Mouse (Mus musculus): Measurements from ENCODE around the gene Sema4c. TPM values are rescaled to one million over a fixed set of nuclear protein-coding genes. Genes with fewer than 3 reads are reported as not detected.

The Sema4c gene
- polyA plus RNA-seq, 1 experiment from 2014 or later: 3.3 TPM

- Histone ChIP-seq H3K27me3 (ENCODE audit: control insufficient read depth, insufficient read depth, low read length) (peaks cover 5% of the 10 kb centered on the region; the same call in 1 of the 2 replicates), H3K4me2 (ENCODE audit: low read depth, low read length, severe bottlenecking) (no peak overlapping the region), H3K9me3 (ENCODE audit: control insufficient read depth, low read length) (no peaks in the 10 kb centered on the region), H3K9ac (ENCODE audit: low read length) (no peak overlapping the region), H3K4me3 (ENCODE audit: low read depth, low read length) (no peak overlapping the region), H3K4me1 (replicated peaks; ENCODE audit: control insufficient read depth, insufficient read depth, low read length) (peaks cover 10% of the 10 kb centered on the region), H3K27ac (ENCODE audit: low read depth, low read length) (no peak overlapping the region), H3K36me3 (ENCODE audit: control insufficient read depth, insufficient read depth, low read length) (no peaks in the 10 kb centered on the region)
- no peak for ATAC-seq (replicated peaks; ENCODE audit: low FRiP score)
- no peak for DNase-seq (ENCODE audit: low spot score)
- 77% methylated on average over 8 of the region's 8 CpGs for WGBS
Observed at GRCm38 (mm10) chr1:36582211-36582610, 24.1 kb upstream of the Sema4c start.

- H3K9me3 ChIP-seq (ENCODE audit: control insufficient read depth, low read length): no peaks in the 10 kb centered on the region
- 36% methylated on average over 5 of the region's 5 CpGs for WGBS
- H3K9ac ChIP-seq (ENCODE audit: low read length): no peak overlapping the region
- peaks cover 5% of the 10 kb centered on the region; the same call in 1 of the 2 replicates for H3K27me3 ChIP-seq (ENCODE audit: control insufficient read depth, insufficient read depth, low read length)
- no peaks in the 10 kb centered on the region for H3K36me3 ChIP-seq (ENCODE audit: control insufficient read depth, insufficient read depth, low read length)
- no peak overlapping the region for H3K4me3 ChIP-seq (ENCODE audit: low read depth, low read length)
- peak overlapping the region; percentile 74 for H3K27ac ChIP-seq (ENCODE audit: low read depth, low read length)
- H3K4me2 ChIP-seq (ENCODE audit: low read depth, low read length, severe bottlenecking): no peak overlapping the region
- H3K4me1 ChIP-seq (replicated peaks; ENCODE audit: control insufficient read depth, insufficient read depth, low read length): peaks cover 10% of the 10 kb centered on the region
- DNase-seq (ENCODE audit: low spot score) (no peak), ATAC-seq (replicated peaks; ENCODE audit: low FRiP score) (no peak)
Observed at GRCm38 (mm10) chr1:36581260-36581659, 23.1 kb upstream of the Sema4c start.

GRCm38 (mm10) chr1:36580384-36581207 is 22.4 kb upstream of the Sema4c start:
- peak overlapping the region; percentile 5; the same call in 1 of the 2 replicates for H3K4me3 ChIP-seq (ENCODE audit: low read depth, low read length)
- peak overlapping the region; percentile 39 for H3K4me2 ChIP-seq (ENCODE audit: low read depth, low read length, severe bottlenecking)
- ATAC-seq (replicated peaks; ENCODE audit: low FRiP score) (peak; percentile 87), DNase-seq (ENCODE audit: low spot score) (peak; percentile 82)
- peaks cover 5% of the 10 kb centered on the region; the same call in 1 of the 2 replicates for H3K27me3 ChIP-seq (ENCODE audit: control insufficient read depth, insufficient read depth, low read length)
- H3K36me3 ChIP-seq (ENCODE audit: control insufficient read depth, insufficient read depth, low read length): no peaks in the 10 kb centered on the region
- WGBS: under 1% methylated on average over 17 of the region's 17 CpGs
- peak overlapping the region; percentile 49 for H3K9ac ChIP-seq (ENCODE audit: low read length)
- H3K27ac ChIP-seq (ENCODE audit: low read depth, low read length): peak overlapping the region; percentile 74
- peaks cover 10% of the 10 kb centered on the region for H3K4me1 ChIP-seq (replicated peaks; ENCODE audit: control insufficient read depth, insufficient read depth, low read length)
- H3K9me3 ChIP-seq (ENCODE audit: control insufficient read depth, low read length): no peaks in the 10 kb centered on the region

- peak overlapping the region; percentile 5; the same call in 1 of the 2 replicates for H3K4me3 ChIP-seq (ENCODE audit: low read depth, low read length)
- no peaks in the 10 kb centered on the region for H3K9me3 ChIP-seq (ENCODE audit: control insufficient read depth, low read length)
- peaks cover 5% of the 10 kb centered on the region; the same call in 1 of the 2 replicates for H3K27me3 ChIP-seq (ENCODE audit: control insufficient read depth, insufficient read depth, low read length)
- H3K27ac ChIP-seq (ENCODE audit: low read depth, low read length): peak overlapping the region; percentile 74
- DNase-seq (ENCODE audit: low spot score): no peak
- WGBS: 18% methylated on average over 6 of the region's 6 CpGs
- peak; percentile 49 for ATAC-seq (replicated peaks; ENCODE audit: low FRiP score)
- H3K4me1 ChIP-seq (replicated peaks; ENCODE audit: control insufficient read depth, insufficient read depth, low read length): peaks cover 10% of the 10 kb centered on the region
- H3K4me2 ChIP-seq (ENCODE audit: low read depth, low read length, severe bottlenecking): peak overlapping the region; percentile 39; the same call in 1 of the 2 replicates
- no peaks in the 10 kb centered on the region for H3K36me3 ChIP-seq (ENCODE audit: control insufficient read depth, insufficient read depth, low read length)
- peak overlapping the region; percentile 49 for H3K9ac ChIP-seq (ENCODE audit: low read length)
Observed at GRCm38 (mm10) chr1:36579974-36580383, 21.8 kb upstream of the Sema4c start.

GRCm38 (mm10) chr1:36576991-36577675 is 19.0 kb upstream of the Sema4c start:
- no peaks in the 10 kb centered on the region for H3K36me3 ChIP-seq (ENCODE audit: control insufficient read depth, insufficient read depth, low read length)
- peaks cover 10% of the 10 kb centered on the region for H3K4me1 ChIP-seq (replicated peaks; ENCODE audit: control insufficient read depth, insufficient read depth, low read length)
- H3K4me2 ChIP-seq (ENCODE audit: low read depth, low read length, severe bottlenecking): no peak overlapping the region
- H3K27me3 ChIP-seq (ENCODE audit: control insufficient read depth, insufficient read depth, low read length): 0 out of 2 replicates have a peak, but pooled peaks cover 2% of the 10 kb centered on the region
- no peak overlapping the region for H3K27ac ChIP-seq (ENCODE audit: low read depth, low read length)
- H3K9me3 ChIP-seq (ENCODE audit: control insufficient read depth, low read length): no peaks in the 10 kb centered on the region
- no peak overlapping the region for H3K9ac ChIP-seq (ENCODE audit: low read length)
- no peak for DNase-seq (ENCODE audit: low spot score)
- no peak for ATAC-seq (replicated peaks; ENCODE audit: low FRiP score)
- 65% methylated on average over 6 of the region's 6 CpGs for WGBS
- no peak overlapping the region for H3K4me3 ChIP-seq (ENCODE audit: low read depth, low read length)

GRCm38 (mm10) chr1:36575347-36575746 is 17.2 kb upstream of the Sema4c start:
- DNase-seq (ENCODE audit: low spot score): no peak
- Histone ChIP-seq H3K27me3 (ENCODE audit: control insufficient read depth, insufficient read depth, low read length) (0 out of 2 replicates have a peak, but pooled peaks cover 2% of the 10 kb centered on the region), H3K9me3 (ENCODE audit: control insufficient read depth, low read length) (no peaks in the 10 kb centered on the region), H3K9ac (ENCODE audit: low read length) (no peak overlapping the region), H3K27ac (ENCODE audit: low read depth, low read length) (no peak overlapping the region), H3K36me3 (ENCODE audit: control insufficient read depth, insufficient read depth, low read length) (no peaks in the 10 kb centered on the region), H3K4me1 (replicated peaks; ENCODE audit: control insufficient read depth, insufficient read depth, low read length) (peaks cover 7% of the 10 kb centered on the region), H3K4me3 (ENCODE audit: low read depth, low read length) (no peak overlapping the region), H3K4me2 (ENCODE audit: low read depth, low read length, severe bottlenecking) (no peak overlapping the region)
- 61% methylated on average over 6 of the region's 6 CpGs for WGBS
- no peak for ATAC-seq (replicated peaks; ENCODE audit: low FRiP score)

- ATAC-seq (replicated peaks; ENCODE audit: low FRiP score) (no peak), DNase-seq (ENCODE audit: low spot score) (no peak)
- Histone ChIP-seq H3K9me3 (ENCODE audit: control insufficient read depth, low read length) (no peaks in the 10 kb centered on the region), H3K27ac (ENCODE audit: low read depth, low read length) (no peak overlapping the region), H3K36me3 (ENCODE audit: control insufficient read depth, insufficient read depth, low read length) (no peaks in the 10 kb centered on the region), H3K4me3 (ENCODE audit: low read depth, low read length) (no peak overlapping the region), H3K27me3 (ENCODE audit: control insufficient read depth, insufficient read depth, low read length) (no peaks in the 10 kb centered on the region), H3K9ac (ENCODE audit: low read length) (no peak overlapping the region), H3K4me2 (ENCODE audit: low read depth, low read length, severe bottlenecking) (no peak overlapping the region), H3K4me1 (replicated peaks; ENCODE audit: control insufficient read depth, insufficient read depth, low read length) (no peaks in the 10 kb centered on the region)
- WGBS: 78% methylated on average over 5 of the region's 5 CpGs
Observed at GRCm38 (mm10) chr1:36574196-36574955, 16.2 kb upstream of the Sema4c start.

- DNase-seq (ENCODE audit: low spot score) (no peak), ATAC-seq (replicated peaks; ENCODE audit: low FRiP score) (no peak)
- 89% methylated on average over 8 of the region's 8 CpGs for WGBS
- H3K4me2 ChIP-seq (ENCODE audit: low read depth, low read length, severe bottlenecking): no peak overlapping the region
- no peak overlapping the region for H3K9ac ChIP-seq (ENCODE audit: low read length)
- H3K4me1 ChIP-seq (replicated peaks; ENCODE audit: control insufficient read depth, insufficient read depth, low read length): no peaks in the 10 kb centered on the region
- no peak overlapping the region for H3K27ac ChIP-seq (ENCODE audit: low read depth, low read length)
- no peaks in the 10 kb centered on the region for H3K9me3 ChIP-seq (ENCODE audit: control insufficient read depth, low read length)
- H3K36me3 ChIP-seq (ENCODE audit: control insufficient read depth, insufficient read depth, low read length): no peaks in the 10 kb centered on the region
- H3K27me3 ChIP-seq (ENCODE audit: control insufficient read depth, insufficient read depth, low read length): no peaks in the 10 kb centered on the region
- H3K4me3 ChIP-seq (ENCODE audit: low read depth, low read length): no peak overlapping the region
Observed at GRCm38 (mm10) chr1:36573524-36573923, 15.4 kb upstream of the Sema4c start.
